Mouse (Mus musculus) gastrocnemius, adult 2 months (tissue): ENCODE results near the gene Ubxn4. TPM values are rescaled to one million over a fixed set of nuclear protein-coding genes. Genes with fewer than 3 reads are reported as not detected.
A peak's percentile ranks its signal among the peaks of the same experiment; 100 is the strongest.
"Not testable (repeated sequence)": the region's sequence is repeated elsewhere in the genome, so short reads cannot be mapped to it uniquely, and the experiment has no call there.

Source experiments
- DNase-seq: peaks from one replicate; pipeline ENCODE4 v3.0.0; 2022
- H3K27ac ChIP-seq: fragments of 200-600 bp; 2 replicates; pipeline ENCODE4 v1.8.1; 2022; ENCODE audit warnings: mild to moderate bottlenecking
- H3K4me3 ChIP-seq: fragments of 200-600 bp; 2 replicates; pipeline ENCODE4 v1.8.1; 2022; ENCODE audit warnings: mild to moderate bottlenecking, moderate library complexity
- CTCF ChIP-seq: fragments of 200-600 bp; IDR thresholded peaks from 2 replicates; pipeline ENCODE4 v1.8.1; 2022; ENCODE audit warnings: antibody characterized with exemption, mild to moderate bottlenecking, moderate library complexity
- intact Hi-C: fragments of 180-260 bp; cut with DNase I; formaldehyde crosslinking; loops from one replicate; pipeline ENCODE4 v1.15.1; 2025
- long read RNA-seq, 2 experiments: library from polyadenylated mRNA; stranded (forward); transcript quantifications; one replicate each; pipeline ENCODE4 v2.0.0; 2021
- total RNA-seq, 2 experiments: library from RNA; stranded (reverse); gene quantifications; 2 replicates each; pipeline ENCODE4 v1.2.3; 2021

Gene Ubxn4
- total RNA-seq = 10 to 100 TPM; 46.9 to 47.1 TPM
- long read RNA-seq, experiment 1, full-length matches to known transcripts = 93 of 112 reads
- long read RNA-seq, experiment 1, partial matches to known transcripts = 3 of 112 reads
- long read RNA-seq, experiment 1, other reads (novel, unspliced or antisense) = 16 of 112 reads
- long read RNA-seq, experiment 2, full-length matches to known transcripts = 101 of 114 reads
- long read RNA-seq, experiment 2, partial matches to known transcripts = 0 of 114 reads
- long read RNA-seq, experiment 2, other reads (novel, unspliced or antisense) = 13 of 114 reads

DNA sequence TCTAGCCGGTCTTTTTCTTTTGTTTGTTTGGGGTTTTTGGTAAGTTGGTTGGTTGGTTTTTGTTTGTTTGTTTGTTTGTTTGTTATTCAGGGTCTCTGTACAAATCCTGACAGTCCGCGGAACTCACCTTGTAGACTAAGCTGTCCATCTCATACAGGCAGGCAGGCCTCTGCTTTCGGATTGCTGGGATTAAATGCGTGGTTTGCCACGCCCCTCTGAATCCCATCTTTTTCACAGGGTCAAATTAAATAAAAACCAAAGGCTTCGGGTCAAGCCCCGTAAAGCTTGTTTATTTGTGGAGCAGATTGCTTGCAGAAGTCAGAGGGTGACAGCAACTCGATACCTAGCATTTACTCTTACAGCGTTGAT is at the start of gene Ubxn4:
TSS of gene Ubxn4 (plus strand) at position 338 of the 369 bp plus-strand sequence.
- no peak for DNase-seq
- intact Hi-C loops = no loop called here
- peak within 1 kb of the TSS; percentile 97 for H3K27ac ChIP-seq
- TF ChIP-seq CTCF = no peak
- H3K4me3 ChIP-seq = peak within 1 kb of the TSS; percentile 97

DNA sequence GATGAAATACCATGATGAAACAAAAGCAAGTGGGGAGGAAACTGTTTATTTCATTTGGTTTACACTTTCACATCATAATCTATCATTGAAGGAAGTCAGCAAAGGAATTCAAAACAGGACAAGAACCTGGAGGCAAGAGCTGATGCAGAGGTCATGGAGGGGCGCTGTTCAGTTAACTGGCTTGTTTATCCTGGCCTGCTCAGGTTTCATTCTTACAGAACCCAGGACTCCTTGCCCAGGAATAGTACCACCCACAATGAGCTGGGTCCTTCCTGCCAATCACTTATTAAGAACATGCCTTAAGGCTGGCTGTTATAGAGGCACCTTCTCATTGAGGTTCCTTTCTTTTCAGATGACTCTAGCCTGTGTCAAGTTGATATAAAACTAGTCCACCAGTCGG is 49.8 kb upstream of the Ubxn4 start:
- H3K27ac ChIP-seq = no peak overlapping the region
- no peak for DNase-seq
- no peak overlapping the region for H3K4me3 ChIP-seq
- no peak for TF ChIP-seq CTCF
- intact Hi-C loops = no loop called here

DNA sequence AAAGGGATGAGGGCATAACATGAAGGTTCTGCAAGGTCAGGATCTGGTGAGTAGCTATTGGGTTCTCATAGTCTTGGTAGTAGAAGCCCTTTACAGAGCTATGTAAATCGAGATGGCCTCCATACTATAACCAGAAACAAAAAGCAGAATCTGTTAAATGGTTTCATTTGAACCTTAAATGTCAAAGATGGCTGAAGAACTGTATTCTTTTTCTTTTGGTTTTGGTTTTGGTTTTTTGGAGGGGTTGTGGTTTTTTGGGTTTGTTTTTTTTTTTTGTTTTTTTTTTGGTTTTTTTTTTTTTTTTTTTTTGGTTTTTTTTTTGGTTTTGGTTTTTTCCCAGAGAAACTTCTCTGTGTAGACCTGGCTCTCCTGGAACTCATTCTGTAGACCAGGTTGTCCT is 46.4 kb upstream of the Ubxn4 start:
- TF ChIP-seq CTCF = no peak
- Histone ChIP-seq H3K4me3 (no peak overlapping the region), H3K27ac (no peak overlapping the region)
- intact Hi-C loops = no loop called here
- no peak for DNase-seq

DNA sequence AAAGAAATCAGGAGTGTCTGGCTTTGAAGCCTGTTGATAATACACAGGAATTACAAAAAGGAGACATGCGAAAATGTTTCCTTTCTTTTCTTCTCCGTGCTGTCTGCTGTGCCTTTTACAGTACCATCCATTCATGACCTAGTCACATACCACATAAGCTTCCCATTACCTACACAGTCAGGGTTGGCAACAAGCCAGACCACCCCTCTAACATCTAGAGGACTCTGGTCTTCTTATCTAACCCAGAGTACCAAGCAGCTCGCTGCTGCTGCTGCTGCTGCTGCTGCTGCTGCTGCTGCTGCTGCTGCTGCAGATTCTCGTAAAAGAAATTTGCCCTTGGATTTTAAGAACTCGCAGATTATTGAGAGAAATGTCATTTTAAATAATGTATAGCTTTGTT is 30.5 kb upstream of the Ubxn4 start:
- H3K4me3 ChIP-seq = no peak overlapping the region
- no peak for DNase-seq
- intact Hi-C loops = no loop called here
- no peak overlapping the region for H3K27ac ChIP-seq
- no peak for TF ChIP-seq CTCF

DNA sequence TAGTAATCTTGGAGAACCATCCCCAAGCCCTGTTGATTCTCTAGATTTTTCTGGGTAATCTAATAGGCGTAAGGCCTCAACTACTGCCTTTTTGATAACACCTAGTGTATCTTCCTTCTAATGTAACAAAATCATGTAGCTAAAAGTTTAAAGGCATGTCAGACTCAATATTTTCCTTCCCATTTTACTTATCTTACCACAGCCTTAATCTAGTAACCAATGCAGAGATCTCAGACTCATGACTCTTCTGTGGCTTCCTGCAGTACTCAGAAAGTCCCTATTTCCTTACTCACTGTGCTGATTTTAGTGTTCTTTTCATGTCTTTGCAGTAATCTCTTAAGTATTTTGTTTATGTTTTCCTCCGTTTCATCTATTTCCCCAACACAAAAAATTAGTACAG is 21.9 kb upstream of the Ubxn4 start:
- no peak overlapping the region for H3K4me3 ChIP-seq
- DNase-seq = no peak
- no peak for TF ChIP-seq CTCF
- intact Hi-C loops = loop anchor here (5.0 kb wide), 1 partner anchor 35 kb away; no protein-coding TSS in a partner anchor
- H3K27ac ChIP-seq = no peak overlapping the region

DNA sequence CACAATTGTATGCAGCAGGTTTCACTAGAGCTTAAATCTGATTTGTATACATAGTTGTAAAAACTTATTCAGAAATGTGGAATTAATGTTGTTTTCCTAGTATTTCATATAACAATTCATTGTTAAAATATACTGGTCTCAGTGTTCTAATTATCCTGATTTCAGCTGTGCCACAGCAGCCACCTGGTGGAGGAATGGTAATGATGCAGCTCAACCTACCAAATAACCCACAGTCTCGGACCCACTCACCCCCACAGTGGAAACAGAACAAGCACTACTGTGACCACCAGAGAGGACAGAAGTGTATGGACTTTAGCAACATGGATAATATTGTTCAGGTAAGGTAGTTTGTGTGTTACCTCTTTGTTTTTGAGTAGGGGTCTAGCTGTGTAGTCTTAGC is 20.5 kb upstream of the Ubxn4 start:
- intact Hi-C loops = loop anchor here (5.0 kb wide), 1 partner anchor 34 kb away; no protein-coding TSS in a partner anchor
- no peak for DNase-seq
- Histone ChIP-seq H3K4me3 (no peak overlapping the region), H3K27ac (no peak overlapping the region)
- TF ChIP-seq CTCF = peak; percentile 45

DNA sequence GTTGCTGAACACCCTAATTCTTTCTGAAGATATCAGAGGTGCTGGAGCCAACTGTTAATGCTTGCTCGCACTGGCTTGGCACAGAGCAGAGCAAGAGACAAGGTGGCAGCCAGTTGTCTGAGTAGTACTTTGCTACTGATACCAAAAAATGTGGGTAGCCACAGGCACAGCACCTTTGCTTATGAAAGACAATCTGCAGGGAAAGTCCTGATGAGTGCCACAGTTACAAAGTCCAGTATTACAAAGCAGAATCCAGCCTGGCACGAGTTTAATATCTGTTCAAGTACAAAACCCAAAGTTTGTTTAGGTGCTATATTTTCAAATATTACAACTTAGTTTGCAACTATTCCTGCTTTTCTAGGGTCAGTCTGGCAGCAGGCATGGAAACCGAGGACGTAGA is 8.6 kb upstream of the Ubxn4 start:
- no peak overlapping the region for H3K4me3 ChIP-seq
- no peak for TF ChIP-seq CTCF
- no peak overlapping the region for H3K27ac ChIP-seq
- no peak for DNase-seq
- intact Hi-C loops = no loop called here

DNA sequence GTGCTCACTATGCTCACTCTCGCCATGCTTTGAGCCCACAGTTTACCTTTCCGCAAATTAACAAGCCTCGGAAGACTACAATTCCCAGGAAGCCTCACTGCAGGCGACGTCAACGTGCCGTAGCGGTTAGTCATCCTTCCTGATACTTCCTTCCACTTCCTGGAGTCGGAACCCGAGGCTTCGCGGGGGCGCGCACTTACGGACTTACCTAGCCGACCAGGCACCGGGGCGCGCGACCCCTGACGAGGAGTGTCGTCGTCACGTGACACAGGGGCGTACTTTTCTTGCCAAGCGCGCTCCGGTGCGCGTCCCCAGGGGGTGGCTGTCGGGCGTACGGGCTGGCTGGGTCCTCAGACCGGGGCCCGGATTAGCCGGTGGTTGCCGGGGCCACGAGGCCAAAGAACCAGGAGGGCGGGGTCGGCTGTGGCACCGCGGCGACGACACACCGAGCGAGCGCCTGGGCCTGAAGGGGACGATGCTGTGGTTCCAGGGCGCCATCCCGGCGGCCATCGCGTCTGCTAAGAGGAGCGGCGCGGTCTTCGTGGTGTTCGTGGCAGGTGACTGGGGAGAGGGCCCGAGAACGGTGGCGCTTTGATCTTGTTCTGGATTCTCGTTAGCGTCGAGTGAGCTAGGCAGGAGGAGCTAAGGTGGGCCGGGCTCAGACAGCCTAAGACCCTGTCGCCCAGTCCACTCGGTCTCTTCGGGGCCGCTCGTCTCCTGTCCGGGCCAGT is 397 bp downstream of the Ubxn4 start:
- no peak for TF ChIP-seq CTCF
- intact Hi-C loops = no loop called here
- peak overlapping the region; percentile 97 for H3K4me3 ChIP-seq
- DNase-seq = peak; percentile 97
- peak overlapping the region; percentile 97 for H3K27ac ChIP-seq

DNA sequence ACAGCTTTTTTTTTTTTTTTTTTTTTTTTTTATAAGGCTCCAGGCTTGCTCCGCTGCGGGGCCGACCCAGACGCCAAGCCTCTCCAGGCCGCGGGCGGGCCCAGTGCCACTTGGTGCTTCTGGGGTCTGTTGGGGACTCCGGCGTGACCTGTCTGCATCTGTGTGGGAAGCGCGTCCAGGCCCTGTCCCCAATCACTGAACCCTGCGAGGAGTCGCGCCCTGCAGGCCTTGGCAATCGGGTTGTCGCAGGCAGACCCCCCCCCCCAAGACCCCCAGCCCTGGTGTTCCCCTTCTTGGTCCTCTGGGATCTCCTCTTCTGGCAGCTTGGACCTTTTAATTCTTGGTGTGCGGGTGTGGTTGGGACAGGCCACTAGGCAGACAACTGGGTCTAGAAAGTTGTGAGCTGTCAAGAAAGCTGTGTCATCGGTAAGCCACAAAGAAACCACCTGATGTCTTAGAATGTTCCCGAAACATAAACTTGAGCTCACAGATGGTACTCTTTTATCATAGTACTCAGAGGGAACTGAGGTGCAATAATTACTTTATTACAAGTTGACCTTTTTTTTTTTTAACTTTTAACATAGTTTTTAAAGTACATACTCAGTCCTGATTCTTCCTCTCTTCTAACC is 1.1 kb downstream of the Ubxn4 start:
- Histone ChIP-seq H3K27ac (peak overlapping the region; percentile 97), H3K4me3 (peak overlapping the region; percentile 97)
- no peak for TF ChIP-seq CTCF
- intact Hi-C loops = no loop called here
- peak; percentile 63 for DNase-seq

DNA sequence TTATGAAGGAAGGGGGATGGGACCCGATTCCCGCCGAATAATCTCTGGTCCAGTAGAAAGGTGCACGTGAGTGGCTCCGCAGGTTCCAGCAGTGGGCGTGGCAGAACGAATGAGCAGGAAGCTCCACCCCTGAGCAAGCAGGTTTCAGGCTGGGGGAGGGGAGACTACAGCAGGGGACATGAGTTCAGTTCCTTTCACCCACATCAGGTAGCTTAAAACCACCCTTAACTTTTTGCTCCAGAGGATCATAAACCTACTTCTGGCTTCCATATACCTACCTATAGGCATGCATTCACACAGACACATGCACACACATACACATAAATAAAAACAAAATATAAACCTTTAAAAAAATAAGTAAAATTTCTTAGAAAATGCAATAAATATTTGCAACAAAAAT is 23.3 kb downstream of the Ubxn4 start:
- DNase-seq, H3K27ac ChIP-seq, H3K4me3 ChIP-seq, intact Hi-C loops: not testable (repeated sequence)

DNA sequence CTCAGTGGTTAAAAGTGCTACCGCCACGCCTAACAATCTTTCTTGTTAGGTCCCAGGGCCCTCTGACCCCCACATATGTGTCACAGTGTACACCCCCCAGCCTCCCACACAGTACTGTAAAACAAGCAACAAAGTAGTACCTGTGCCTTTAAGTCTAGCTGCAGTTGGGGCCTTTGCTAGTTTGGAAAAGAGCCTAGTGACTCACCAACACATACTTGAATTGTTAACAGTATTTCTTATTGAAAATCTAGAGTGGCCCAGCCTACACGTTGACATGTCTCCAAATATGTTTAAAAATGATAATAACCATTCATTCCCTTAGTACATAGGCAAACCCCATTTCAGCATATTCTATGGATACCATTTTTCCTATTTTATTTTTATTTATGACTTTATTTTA is 27.0 kb downstream of the Ubxn4 start:
- no peak for TF ChIP-seq CTCF
- H3K4me3 ChIP-seq = no peak overlapping the region
- H3K27ac ChIP-seq = no peak overlapping the region
- intact Hi-C loops = no loop called here
- no peak for DNase-seq

DNA sequence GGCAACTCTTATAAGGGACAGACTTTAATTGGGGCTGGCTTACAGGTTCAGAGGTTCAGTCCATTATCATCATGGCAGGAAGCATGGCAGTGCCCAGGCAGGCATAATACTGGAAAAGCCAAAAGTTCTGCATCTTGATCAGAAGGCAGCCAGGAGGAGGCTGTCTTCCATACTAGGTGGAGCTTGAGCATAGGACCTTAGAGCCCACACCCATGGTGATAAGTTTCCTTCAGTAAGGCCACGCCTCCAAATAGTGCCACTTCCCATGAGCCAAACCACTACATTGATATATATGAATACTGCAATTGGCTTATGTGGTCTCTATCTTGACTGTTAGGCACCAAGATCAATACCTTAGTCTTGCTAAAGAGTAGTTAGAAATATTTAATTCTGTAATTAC is 32.1 kb downstream of the Ubxn4 start:
- H3K4me3 ChIP-seq = no peak overlapping the region
- intact Hi-C loops = no loop called here
- TF ChIP-seq CTCF = no peak

DNA sequence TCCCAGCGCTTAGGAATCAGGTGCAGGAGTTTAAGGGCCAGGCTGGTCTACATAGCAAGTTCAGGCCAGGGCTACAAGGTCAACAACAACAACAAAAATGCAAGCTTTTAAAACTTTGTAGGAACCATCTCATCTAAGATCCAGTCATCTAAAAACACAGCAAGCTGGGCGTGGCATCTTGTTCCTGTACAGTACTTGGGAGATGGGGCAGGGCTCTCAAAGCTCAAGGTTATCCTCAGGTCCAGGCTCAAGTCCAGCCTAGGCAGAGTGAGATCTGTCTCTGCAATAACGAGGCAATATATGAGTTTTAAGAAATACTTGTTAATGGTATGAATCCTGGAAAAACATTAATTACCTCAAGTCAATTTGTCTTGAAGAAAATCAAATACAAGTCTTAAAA is 34.8 kb downstream of the Ubxn4 start:
- intact Hi-C loops = no loop called here
- no peak for DNase-seq
- Histone ChIP-seq H3K4me3 (no peak overlapping the region), H3K27ac (no peak overlapping the region)
- no peak for TF ChIP-seq CTCF

More for the DNA sequence above, 32.1 kb downstream of the Ubxn4 start:
- no peak for DNase-seq
- H3K27ac ChIP-seq = no peak overlapping the region
